Mouse (Mus musculus): ENCODE data around the gene Ehbp1. TPM values are rescaled to one million over a fixed set of nuclear protein-coding genes. Genes with fewer than 3 reads are reported as not detected.
A peak's percentile ranks its signal among the peaks of the same experiment; 100 is the strongest.

Ehbp1 gene
- polyA plus RNA-seq, 1 experiment from 2014 or later, result 6.3 TPM

DNA sequence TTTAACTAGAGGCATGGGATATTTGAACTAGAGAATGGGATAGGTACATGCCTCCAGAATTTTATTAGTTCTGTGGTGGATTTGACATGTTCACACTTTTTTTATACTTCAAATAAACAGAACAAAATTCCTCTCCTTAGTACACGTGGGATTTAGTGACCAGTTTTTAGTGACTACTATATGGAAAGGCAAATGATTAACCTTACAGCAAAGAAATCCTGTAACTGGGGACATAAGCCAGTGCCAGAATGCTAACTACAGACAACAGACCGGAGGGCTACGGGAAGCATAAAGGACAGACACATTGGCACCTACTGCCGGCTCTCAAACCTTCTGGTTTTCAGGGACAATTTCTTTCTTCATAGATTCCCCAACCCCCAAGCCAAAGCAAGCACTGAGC is 72.4 kb downstream of the Ehbp1 start:
- DNase-seq (ENCODE audit: low spot score) (no peak), ATAC-seq (replicated peaks; ENCODE audit: low FRiP score) (no peak)
- no peaks in the 10 kb centered on the region for H3K9me3 ChIP-seq (ENCODE audit: control insufficient read depth, low read length)
- no peaks in the 10 kb centered on the region for H3K27me3 ChIP-seq (replicated peaks; ENCODE audit: control insufficient read depth, insufficient read depth, low read length)
- H3K36me3 ChIP-seq (ENCODE audit: control insufficient read depth, insufficient read depth, low read length), result no peaks in the 10 kb centered on the region
- no peak overlapping the region for H3K9ac ChIP-seq (ENCODE audit: low read depth, low read length)
- H3K27ac ChIP-seq (ENCODE audit: low read depth, low read length), result no peak overlapping the region
- H3K4me2 ChIP-seq, result no peak overlapping the region
- H3K4me1 ChIP-seq (replicated peaks; ENCODE audit: control insufficient read depth, insufficient read depth, low read length), result peaks cover 5% of the 10 kb centered on the region; the same call in 1 of the 2 replicates
- 75% methylated on average over 4 of the region's 4 CpGs for WGBS
- H3K4me3 ChIP-seq (ENCODE audit: low read depth, low read length), result no peak overlapping the region

DNA sequence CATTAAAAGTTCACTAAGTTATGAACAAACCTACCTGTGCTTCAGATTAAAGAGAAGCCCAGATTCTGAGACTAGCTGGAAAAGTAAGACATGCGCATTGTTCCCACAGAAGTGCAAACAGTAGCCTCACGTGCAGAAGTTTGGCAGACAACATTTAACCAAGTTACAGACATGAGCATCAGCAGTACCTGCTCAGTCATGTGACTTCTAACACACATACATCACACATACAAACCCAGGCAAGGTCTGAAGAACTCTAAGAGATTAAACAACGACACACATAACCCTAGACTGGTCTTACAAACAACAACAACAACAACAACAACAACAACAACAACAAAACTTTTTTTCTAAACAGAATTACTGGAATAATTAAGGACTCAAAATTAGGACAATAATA is 72.9 kb downstream of the Ehbp1 start:
- H3K9ac ChIP-seq (ENCODE audit: low read depth, low read length), result no peak overlapping the region
- ATAC-seq (replicated peaks; ENCODE audit: low FRiP score) (no peak), DNase-seq (ENCODE audit: low spot score) (no peak)
- peaks cover 5% of the 10 kb centered on the region; the same call in 1 of the 2 replicates for H3K4me1 ChIP-seq (replicated peaks; ENCODE audit: control insufficient read depth, insufficient read depth, low read length)
- no peaks in the 10 kb centered on the region for H3K9me3 ChIP-seq (ENCODE audit: control insufficient read depth, low read length)
- H3K4me2 ChIP-seq, result no peak overlapping the region
- no peak overlapping the region for H3K27ac ChIP-seq (ENCODE audit: low read depth, low read length)
- no peaks in the 10 kb centered on the region for H3K36me3 ChIP-seq (ENCODE audit: control insufficient read depth, insufficient read depth, low read length)
- no peaks in the 10 kb centered on the region for H3K27me3 ChIP-seq (replicated peaks; ENCODE audit: control insufficient read depth, insufficient read depth, low read length)
- WGBS, result 79% methylated on average over 3 of the region's 3 CpGs
- no peak overlapping the region for H3K4me3 ChIP-seq (ENCODE audit: low read depth, low read length)

DNA sequence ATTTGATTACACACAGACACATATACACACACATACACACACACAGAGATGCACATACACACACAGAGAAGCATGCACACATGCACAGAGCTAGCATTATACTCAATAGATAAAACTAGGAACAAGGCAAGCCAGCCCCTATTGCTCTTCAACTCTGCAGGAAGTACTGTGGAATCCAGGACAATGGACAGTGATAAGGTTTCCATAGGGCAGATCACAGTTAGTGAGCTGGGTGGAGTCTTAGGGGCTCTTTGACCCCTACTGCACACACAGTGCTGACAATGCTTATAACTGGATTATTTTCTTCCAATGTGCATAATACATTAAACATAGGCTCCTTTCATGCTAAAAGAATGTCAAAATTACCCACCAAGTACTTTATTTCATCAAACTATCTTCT is 75.1 kb downstream of the Ehbp1 start:
- no peak overlapping the region for H3K27ac ChIP-seq (ENCODE audit: low read depth, low read length)
- H3K4me1 ChIP-seq (replicated peaks; ENCODE audit: control insufficient read depth, insufficient read depth, low read length), result peaks cover 5% of the 10 kb centered on the region; the same call in 1 of the 2 replicates
- H3K4me2 ChIP-seq, result no peak overlapping the region
- H3K9me3 ChIP-seq (ENCODE audit: control insufficient read depth, low read length), result no peaks in the 10 kb centered on the region
- ATAC-seq (replicated peaks; ENCODE audit: low FRiP score) (peak; percentile 45), DNase-seq (ENCODE audit: low spot score) (no peak)
- H3K36me3 ChIP-seq (ENCODE audit: control insufficient read depth, insufficient read depth, low read length), result no peaks in the 10 kb centered on the region
- H3K27me3 ChIP-seq (replicated peaks; ENCODE audit: control insufficient read depth, insufficient read depth, low read length), result no peaks in the 10 kb centered on the region
- no peak overlapping the region for H3K4me3 ChIP-seq (ENCODE audit: low read depth, low read length)
- H3K9ac ChIP-seq (ENCODE audit: low read depth, low read length), result no peak overlapping the region

DNA sequence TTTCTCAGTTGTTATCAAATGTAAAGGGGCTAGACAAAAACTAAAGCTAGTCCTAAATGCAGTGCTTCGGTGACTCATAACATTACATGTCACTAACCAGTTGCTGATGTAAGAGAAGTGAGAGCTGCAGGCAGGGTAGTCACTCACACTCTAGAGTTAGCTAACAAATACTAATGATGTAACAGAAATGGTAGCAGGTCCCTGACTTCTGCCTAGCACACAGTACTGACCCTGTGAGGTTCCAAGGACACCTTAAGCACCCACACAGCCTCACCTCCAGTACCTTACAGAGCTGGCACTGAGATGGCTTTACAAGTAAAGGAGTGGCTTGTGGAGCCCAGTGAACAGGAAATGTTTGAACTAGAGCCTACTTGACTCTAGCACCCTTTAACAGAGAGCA is 86.7 kb downstream of the Ehbp1 start:
- no peak overlapping the region for H3K9ac ChIP-seq (ENCODE audit: low read depth, low read length)
- 96% methylated on average over 1 of the region's 1 CpGs for WGBS

DNA sequence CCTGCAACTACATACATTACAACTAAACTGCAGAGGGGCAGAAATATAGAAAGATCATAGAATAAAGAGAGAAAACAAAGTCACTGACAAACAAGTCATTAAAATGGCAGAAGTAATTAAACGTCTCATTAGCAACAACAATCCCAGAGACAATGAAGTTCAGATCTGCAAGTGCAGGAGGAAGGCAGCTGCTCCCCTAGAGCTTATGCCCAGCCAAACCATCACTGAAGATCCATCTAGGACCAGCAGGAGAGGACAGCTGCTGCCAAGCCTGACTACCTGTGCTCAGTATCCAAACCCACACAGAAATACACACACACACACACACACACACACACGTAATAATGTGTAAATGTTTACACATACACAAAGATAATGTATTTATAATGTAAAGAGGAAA is 92.7 kb downstream of the Ehbp1 start:
- DNase-seq (ENCODE audit: low spot score), result no peak

More for the DNA sequence above, 86.7 kb downstream of the Ehbp1 start:
- H3K4me1 ChIP-seq (replicated peaks; ENCODE audit: control insufficient read depth, insufficient read depth, low read length), result no peaks in the 10 kb centered on the region
- no peaks in the 10 kb centered on the region for H3K36me3 ChIP-seq (ENCODE audit: control insufficient read depth, insufficient read depth, low read length)
- DNase-seq (ENCODE audit: low spot score) (no peak), ATAC-seq (replicated peaks; ENCODE audit: low FRiP score) (no peak)
- H3K4me2 ChIP-seq, result no peak overlapping the region
- no peaks in the 10 kb centered on the region for H3K27me3 ChIP-seq (replicated peaks; ENCODE audit: control insufficient read depth, insufficient read depth, low read length)
- no peaks in the 10 kb centered on the region for H3K9me3 ChIP-seq (ENCODE audit: control insufficient read depth, low read length)
- no peak overlapping the region for H3K27ac ChIP-seq (ENCODE audit: low read depth, low read length)
- no peak overlapping the region for H3K4me3 ChIP-seq (ENCODE audit: low read depth, low read length)

DNA sequence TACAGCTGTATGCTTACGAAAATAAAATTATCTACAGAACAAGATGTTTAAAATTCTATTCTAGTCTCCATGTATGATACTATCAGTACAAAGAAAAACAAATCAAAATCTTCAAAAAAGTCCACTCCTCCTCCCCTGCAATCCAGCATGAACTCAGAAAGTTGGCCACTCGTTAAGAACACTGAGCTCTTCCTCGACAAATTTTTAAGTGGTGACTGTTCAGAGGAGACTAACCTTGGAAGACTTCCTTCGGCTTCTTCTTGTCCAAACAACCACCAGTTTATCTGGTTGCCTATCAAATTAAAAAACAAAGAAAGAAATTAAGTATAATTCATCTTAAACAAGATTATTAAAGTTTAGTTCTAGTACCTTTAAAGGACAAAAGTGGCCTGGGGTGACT is 94.4 kb downstream of the Ehbp1 start:
- WGBS, result 73% methylated on average over 4 of the region's 4 CpGs
- Histone ChIP-seq H3K36me3 (ENCODE audit: control insufficient read depth, insufficient read depth, low read length) (no peaks in the 10 kb centered on the region), H3K4me2 (no peak overlapping the region), H3K9ac (ENCODE audit: low read depth, low read length) (no peak overlapping the region), H3K9me3 (ENCODE audit: control insufficient read depth, low read length) (no peaks in the 10 kb centered on the region), H3K27ac (ENCODE audit: low read depth, low read length) (no peak overlapping the region), H3K27me3 (replicated peaks; ENCODE audit: control insufficient read depth, insufficient read depth, low read length) (no peaks in the 10 kb centered on the region), H3K4me1 (replicated peaks; ENCODE audit: control insufficient read depth, insufficient read depth, low read length) (no peaks in the 10 kb centered on the region), H3K4me3 (ENCODE audit: low read depth, low read length) (no peak overlapping the region)
- no peak for DNase-seq (ENCODE audit: low spot score)
- no peak for ATAC-seq (replicated peaks; ENCODE audit: low FRiP score)

More for the DNA sequence above, 92.7 kb downstream of the Ehbp1 start:
- Histone ChIP-seq H3K9ac (ENCODE audit: low read depth, low read length) (no peak overlapping the region), H3K4me2 (no peak overlapping the region), H3K9me3 (ENCODE audit: control insufficient read depth, low read length) (no peaks in the 10 kb centered on the region), H3K27me3 (replicated peaks; ENCODE audit: control insufficient read depth, insufficient read depth, low read length) (no peaks in the 10 kb centered on the region), H3K36me3 (ENCODE audit: control insufficient read depth, insufficient read depth, low read length) (no peaks in the 10 kb centered on the region), H3K27ac (ENCODE audit: low read depth, low read length) (no peak overlapping the region), H3K4me1 (replicated peaks; ENCODE audit: control insufficient read depth, insufficient read depth, low read length) (no peaks in the 10 kb centered on the region), H3K4me3 (ENCODE audit: low read depth, low read length) (no peak overlapping the region)
- no peak for ATAC-seq (replicated peaks; ENCODE audit: low FRiP score)
- 85% methylated on average over 2 of the region's 2 CpGs for WGBS

DNA sequence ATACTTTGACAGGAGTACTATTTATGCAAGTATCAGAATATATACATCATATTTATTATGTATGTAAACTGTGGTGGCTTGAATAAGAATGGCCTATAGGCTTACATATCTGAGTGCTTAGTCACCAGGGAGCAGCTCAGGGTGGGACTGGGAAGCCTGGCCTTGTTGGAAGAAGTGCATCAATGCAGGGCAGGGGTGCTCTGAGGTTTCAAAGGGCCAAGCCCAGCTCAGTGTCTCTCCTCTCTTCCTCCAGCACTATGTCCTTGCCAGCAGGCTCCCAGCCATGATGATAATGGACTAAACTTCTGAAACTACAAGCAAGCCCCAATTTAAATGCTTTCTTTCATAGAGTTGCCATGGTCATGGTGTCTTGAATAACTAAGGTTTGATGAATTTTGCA is 95.0 kb downstream of the Ehbp1 start:
- no peak overlapping the region for H3K4me2 ChIP-seq
- DNase-seq (ENCODE audit: low spot score), result no peak
- ATAC-seq (replicated peaks; ENCODE audit: low FRiP score), result no peak
- H3K4me1 ChIP-seq (replicated peaks; ENCODE audit: control insufficient read depth, insufficient read depth, low read length), result no peaks in the 10 kb centered on the region
- no peaks in the 10 kb centered on the region for H3K27me3 ChIP-seq (replicated peaks; ENCODE audit: control insufficient read depth, insufficient read depth, low read length)
- H3K9ac ChIP-seq (ENCODE audit: low read depth, low read length), result no peak overlapping the region
- H3K4me3 ChIP-seq (ENCODE audit: low read depth, low read length), result no peak overlapping the region
- H3K9me3 ChIP-seq (ENCODE audit: control insufficient read depth, low read length), result no peaks in the 10 kb centered on the region
- H3K36me3 ChIP-seq (ENCODE audit: control insufficient read depth, insufficient read depth, low read length), result no peaks in the 10 kb centered on the region
- no peak overlapping the region for H3K27ac ChIP-seq (ENCODE audit: low read depth, low read length)

DNA sequence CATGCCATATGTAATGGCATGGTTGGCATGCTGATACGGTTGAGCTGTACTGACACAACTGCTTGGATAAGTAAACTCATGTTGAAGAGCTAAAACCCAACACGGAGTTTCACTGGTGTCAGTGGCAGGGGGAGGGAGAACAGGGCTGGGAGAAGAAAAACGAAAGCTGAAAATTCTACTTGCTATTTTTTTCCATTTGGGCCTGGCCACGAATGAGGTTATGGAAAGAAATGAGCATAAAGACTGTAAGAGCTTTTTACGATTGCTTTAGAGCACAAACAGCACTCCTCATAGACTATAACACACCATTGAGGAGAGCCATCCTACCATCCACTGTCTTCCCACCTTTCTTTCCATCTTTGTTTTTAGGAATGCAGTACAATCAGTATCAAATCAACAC is 106.5 kb downstream of the Ehbp1 start:
- no peak overlapping the region for H3K4me3 ChIP-seq (ENCODE audit: low read depth, low read length)
- ATAC-seq (replicated peaks; ENCODE audit: low FRiP score), result no peak
- 86% methylated on average over 5 of the region's 5 CpGs for WGBS
- no peaks in the 10 kb centered on the region for H3K9me3 ChIP-seq (ENCODE audit: control insufficient read depth, low read length)
- H3K27ac ChIP-seq (ENCODE audit: low read depth, low read length), result no peak overlapping the region
- H3K4me2 ChIP-seq, result no peak overlapping the region
- no peaks in the 10 kb centered on the region for H3K36me3 ChIP-seq (ENCODE audit: control insufficient read depth, insufficient read depth, low read length)
- H3K27me3 ChIP-seq (replicated peaks; ENCODE audit: control insufficient read depth, insufficient read depth, low read length), result no peaks in the 10 kb centered on the region
- no peak for DNase-seq (ENCODE audit: low spot score)
- no peak overlapping the region for H3K9ac ChIP-seq (ENCODE audit: low read depth, low read length)
- no peaks in the 10 kb centered on the region for H3K4me1 ChIP-seq (replicated peaks; ENCODE audit: control insufficient read depth, insufficient read depth, low read length)

DNA sequence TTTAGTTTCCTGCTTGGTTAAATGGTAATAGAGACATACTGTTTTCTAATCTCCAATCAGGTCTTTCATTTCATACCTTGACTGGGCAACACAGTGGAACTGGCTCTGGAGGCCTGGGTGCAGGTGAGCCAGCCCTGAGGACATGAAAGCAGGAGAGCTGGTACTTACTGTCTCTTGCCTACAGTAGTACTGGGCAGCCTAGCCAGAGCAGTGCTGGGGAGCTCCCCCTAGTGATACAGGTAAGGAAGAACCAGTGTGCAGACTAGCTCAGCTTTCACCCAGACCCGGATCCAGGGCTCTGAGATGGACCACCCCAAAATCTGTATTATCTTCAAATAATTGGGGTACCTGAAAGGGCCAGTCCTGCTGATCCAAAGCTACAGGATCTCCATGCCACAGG is 107.4 kb downstream of the Ehbp1 start:
- H3K4me2 ChIP-seq, result no peak overlapping the region
- H3K9ac ChIP-seq (ENCODE audit: low read depth, low read length), result no peak overlapping the region
- ATAC-seq (replicated peaks; ENCODE audit: low FRiP score), result peak; percentile 54
- H3K27me3 ChIP-seq (replicated peaks; ENCODE audit: control insufficient read depth, insufficient read depth, low read length), result no peaks in the 10 kb centered on the region
- H3K4me3 ChIP-seq (ENCODE audit: low read depth, low read length), result no peak overlapping the region
- H3K36me3 ChIP-seq (ENCODE audit: control insufficient read depth, insufficient read depth, low read length), result no peaks in the 10 kb centered on the region
- no peaks in the 10 kb centered on the region for H3K9me3 ChIP-seq (ENCODE audit: control insufficient read depth, low read length)
- WGBS, result 66% methylated on average over 1 of the region's 1 CpGs
- no peaks in the 10 kb centered on the region for H3K4me1 ChIP-seq (replicated peaks; ENCODE audit: control insufficient read depth, insufficient read depth, low read length)
- DNase-seq (ENCODE audit: low spot score), result no peak
- H3K27ac ChIP-seq (ENCODE audit: low read depth, low read length), result no peak overlapping the region

Measured in liver, embryonic 11.5 days (tissue).